Mouse (Mus musculus) Patski (cell line): ENCODE measurements at regions not wholly inside any gene's neighbourhood (a gene's known extent, or its start where the extent isn't known, plus 50 kb on each side); places are given as distances from the start of the nearest gene placed in this dataset.
"Not testable (repeated sequence)": the region's sequence is repeated elsewhere in the genome, so short reads cannot be mapped to it uniquely, and the experiment has no call there.

Experiments
- ATAC-seq: fragments of 100-300 bp; one replicate; pipeline ENCODE4 v1.8.0; 2021
- CTCF ChIA-PET: fragments of 350-600 bp; sonication (Branson Sonifier 250); formaldehyde crosslinking; loops from one replicate; lab custom pipeline; 2022; ENCODE audit warnings: inconsistent platforms; lab: Charles Lee
- POLR2A ChIA-PET: fragments of 350-600 bp; sonication (Branson Sonifier 250); formaldehyde crosslinking; loops from one replicate; lab custom pipeline; 2022; ENCODE audit warnings: antibody characterized with exemption, inconsistent platforms; lab: Charles Lee
- DNase-seq: peaks from one replicate; pipeline ENCODE4 v3.0.0-alpha.2; 2011; ENCODE audit warnings: low read depth, low spot score
- H3K27me3 ChIP-seq: fragments of 371-371 bp; one replicate; pipeline ENCODE4 v1.5.1; 2021
- CTCF ChIP-seq: fragments of 100-300 bp; IDR thresholded peaks from one replicate; pipeline ENCODE4 v1.5.1; 2021
- in situ Hi-C: fragments of 300-500 bp; cut with MboI; formaldehyde crosslinking; loops from 3 replicates; pipeline ENCODE4 v1.11.1; 2018; ENCODE audit warnings: low pct_unique_long_range_greater_than_20kb, mixed read lengths

DNA sequence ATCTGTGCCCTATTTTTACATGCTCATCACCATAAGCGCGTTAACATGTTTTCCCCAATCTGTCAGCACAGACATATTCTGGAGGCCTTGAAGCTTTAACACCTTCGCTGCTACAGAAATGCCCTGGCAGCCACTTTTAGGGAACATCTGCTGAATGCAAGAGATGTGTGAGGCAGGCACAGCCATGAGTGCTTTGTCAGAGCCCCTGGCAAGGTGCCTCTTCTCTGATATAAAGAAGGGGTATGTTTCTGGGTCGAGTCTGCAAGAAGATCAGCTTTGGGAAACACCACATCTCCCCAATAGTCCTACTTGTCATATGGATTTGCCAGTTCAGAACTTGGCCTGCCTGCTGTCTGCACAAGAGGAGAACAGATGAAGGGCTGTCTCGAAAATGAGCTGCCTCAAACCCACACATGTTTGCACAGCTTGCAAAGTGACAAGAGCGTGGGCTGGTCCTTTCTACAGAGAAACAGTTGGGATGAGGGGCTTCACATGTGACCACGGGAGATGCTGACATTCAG, 1263.3 kb upstream of the Klhl29 start:
- in situ Hi-C loops: no loop called here
- POLR2A ChIA-PET: no interaction called here
- no peak for TF ChIP-seq CTCF
- no peaks in the 10 kb centered on the region for H3K27me3 ChIP-seq
- ATAC-seq: no peak
- CTCF ChIA-PET: no interaction called here
- no peak for DNase-seq

DNA sequence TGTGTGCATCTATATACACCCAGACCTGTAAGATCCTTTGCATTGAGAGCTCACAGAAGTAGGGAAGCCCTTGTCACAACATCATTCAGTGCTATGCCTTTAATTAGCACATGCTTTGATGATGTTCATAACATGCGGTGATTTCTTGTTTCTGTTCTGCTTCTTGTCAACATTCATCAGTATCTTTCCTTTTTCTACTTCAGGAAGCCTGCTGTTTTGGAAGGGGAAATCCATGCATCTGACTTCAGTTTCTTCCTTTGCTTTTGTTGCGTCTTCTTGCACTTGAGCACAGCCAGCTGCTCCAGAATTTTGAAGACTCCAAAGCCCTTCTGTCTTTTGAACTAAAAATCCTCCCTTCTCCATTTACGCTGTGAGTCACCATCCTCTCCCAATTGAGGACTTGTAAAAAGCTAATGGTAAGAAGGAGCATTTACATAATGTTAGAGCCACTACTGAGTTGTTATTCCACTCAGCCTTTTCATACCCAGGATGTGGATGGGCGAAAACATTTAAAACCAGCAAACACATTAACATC, 1262.4 kb upstream of the Klhl29 start:
- CTCF ChIA-PET: no interaction called here
- DNase-seq (no peak), ATAC-seq (no peak)
- no peak for TF ChIP-seq CTCF
- no peaks in the 10 kb centered on the region for H3K27me3 ChIP-seq
- POLR2A ChIA-PET: no interaction called here
- in situ Hi-C loops: no loop called here

DNA sequence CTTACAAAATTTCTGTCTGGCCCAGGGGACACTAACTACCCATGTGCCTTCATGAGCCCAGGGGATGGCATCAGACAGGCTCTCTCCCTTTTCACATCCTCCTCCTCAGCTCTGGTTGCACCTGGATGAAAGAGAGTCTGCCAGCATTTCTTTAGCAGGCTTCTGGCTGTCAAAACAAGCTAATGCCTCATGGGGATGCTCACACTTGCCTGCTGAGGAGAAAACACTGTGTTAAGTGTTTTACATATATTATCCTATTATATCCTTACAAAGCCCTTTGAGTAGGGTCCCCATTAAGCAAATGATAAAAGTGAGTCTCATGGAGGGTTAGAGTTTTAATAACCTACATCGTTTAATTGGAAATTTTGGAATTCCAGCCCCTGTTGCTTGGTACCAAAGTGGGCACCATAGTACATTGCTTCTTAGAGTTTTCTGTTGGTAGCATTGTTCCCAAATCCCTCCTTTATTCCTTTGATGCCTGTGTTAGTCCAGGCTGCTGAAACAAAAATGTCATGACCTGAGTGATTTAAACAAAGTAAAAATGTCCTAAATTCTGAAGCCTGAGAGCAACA, 1247.2 kb upstream of the Klhl29 start:
- no peak for DNase-seq
- no peak for ATAC-seq
- no peak for TF ChIP-seq CTCF
- CTCF ChIA-PET: no interaction called here
- in situ Hi-C loops: no loop called here
- H3K27me3 ChIP-seq: no peaks in the 10 kb centered on the region
- POLR2A ChIA-PET: no interaction called here

DNA sequence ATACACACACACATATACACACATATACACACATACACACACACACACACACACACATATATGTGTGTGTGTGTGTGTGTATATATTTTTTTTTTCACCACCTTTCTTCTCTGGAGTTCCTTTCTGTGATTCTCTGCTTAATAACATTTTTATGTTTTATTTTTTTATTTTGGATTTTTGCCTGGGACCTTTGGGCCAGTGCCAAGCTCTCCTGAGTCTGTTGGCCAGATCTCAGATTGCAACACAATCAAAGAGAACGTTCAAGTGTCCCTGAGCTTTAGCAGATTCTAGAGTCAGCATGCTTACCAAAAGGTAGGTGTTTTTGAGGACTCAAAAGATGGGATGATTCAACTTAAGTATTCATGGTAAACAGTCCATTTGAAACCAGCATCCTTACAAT, 1225.6 kb upstream of the Klhl29 start:
- ChIA-PET CTCF (interaction anchor here (1.5 kb wide), 1 partner anchor 260 kb away, joined by 3 read pairs; no protein-coding TSS in a partner anchor), POLR2A (interaction anchor here (0.6 kb wide), 1 partner anchor 12 kb away, joined by 3 read pairs; no protein-coding TSS in a partner anchor)
- TF ChIP-seq CTCF: no peak
- no peak for DNase-seq
- no peak for ATAC-seq
- no peaks in the 10 kb centered on the region for H3K27me3 ChIP-seq
- in situ Hi-C loops: no loop called here

DNA sequence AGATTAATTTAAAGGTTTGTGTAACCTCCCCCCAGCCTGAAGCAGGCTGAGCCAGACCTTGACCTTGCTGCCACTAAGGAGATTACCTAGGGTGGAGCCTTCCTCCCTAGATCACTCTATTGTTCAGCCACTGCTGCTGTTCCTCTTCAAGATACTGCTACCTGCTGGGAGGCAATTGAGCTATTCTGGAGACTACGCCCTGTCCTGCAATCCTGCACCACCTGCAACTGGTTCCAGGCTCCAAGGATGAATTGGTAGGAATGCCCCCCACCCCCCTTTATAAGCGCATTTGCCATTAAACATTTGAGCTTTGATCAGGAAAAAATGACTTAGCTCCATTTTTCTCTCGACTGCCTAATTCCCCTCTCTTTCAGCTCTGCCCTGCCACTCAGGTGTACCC, 1220.0 kb upstream of the Klhl29 start:
- DNase-seq, CTCF ChIA-PET, in situ Hi-C loops, H3K27me3 ChIP-seq, ATAC-seq, POLR2A ChIA-PET: not testable (repeated sequence)

DNA sequence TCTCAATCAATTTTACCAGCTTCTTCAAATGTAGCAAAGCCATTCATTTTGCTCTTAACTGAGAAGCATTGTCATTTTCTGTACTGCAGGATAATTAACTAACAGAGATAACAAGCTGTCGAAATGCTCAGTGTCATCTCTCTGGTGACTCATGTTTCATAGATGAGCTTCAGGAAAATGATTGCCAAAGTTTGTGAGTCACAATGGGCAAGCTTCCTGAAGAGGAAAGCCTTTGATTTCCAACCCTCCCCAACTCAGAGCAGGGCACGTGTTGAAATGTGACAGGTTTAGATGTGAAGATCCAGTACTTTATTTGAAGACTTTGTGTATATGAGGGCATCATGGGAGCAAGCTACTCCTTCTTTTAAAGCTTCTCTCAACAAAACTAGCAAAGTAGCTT, 1214.7 kb upstream of the Klhl29 start:
- ATAC-seq (no peak), DNase-seq (no peak)
- ChIA-PET CTCF (interaction anchor here (1.2 kb wide), 1 partner anchor 13 kb away, joined by 5 read pairs; no protein-coding TSS in a partner anchor), POLR2A (no interaction called here)
- in situ Hi-C loops: no loop called here
- H3K27me3 ChIP-seq: no peaks in the 10 kb centered on the region
- TF ChIP-seq CTCF: no peak

DNA sequence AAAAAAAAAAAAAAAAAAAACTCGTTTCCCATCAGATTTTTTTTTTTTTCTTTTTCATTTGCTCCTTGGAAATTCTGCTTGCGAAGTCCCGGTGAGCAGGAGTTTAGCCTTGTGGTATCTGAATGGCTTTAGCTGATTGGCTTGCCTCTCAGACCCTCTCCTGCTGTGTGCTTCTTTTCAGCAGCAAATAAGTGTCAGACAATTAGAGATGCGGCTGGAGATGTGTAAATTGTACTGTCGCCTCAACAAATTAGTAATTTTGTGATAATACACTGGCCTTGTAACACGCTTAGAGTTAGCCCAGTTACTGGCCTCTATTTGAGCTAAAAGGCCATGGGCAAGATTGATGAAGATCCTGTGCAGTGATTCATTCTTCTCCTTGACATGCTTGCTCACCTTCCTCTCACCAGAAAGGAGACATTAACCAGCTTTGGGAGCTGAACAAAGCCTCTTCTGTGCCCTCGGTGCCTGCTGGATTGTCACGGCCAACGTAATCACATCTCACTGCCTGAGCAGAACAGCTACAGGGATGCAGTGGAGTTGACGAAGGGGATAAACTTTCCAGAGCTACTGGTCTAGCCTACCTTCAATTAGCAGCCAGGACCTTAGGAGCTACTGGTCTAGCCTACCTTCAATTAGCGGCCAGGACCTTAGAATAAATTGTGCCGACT, 1212.7 kb upstream of the Klhl29 start:
- no peak for TF ChIP-seq CTCF
- no peak for DNase-seq

DNA sequence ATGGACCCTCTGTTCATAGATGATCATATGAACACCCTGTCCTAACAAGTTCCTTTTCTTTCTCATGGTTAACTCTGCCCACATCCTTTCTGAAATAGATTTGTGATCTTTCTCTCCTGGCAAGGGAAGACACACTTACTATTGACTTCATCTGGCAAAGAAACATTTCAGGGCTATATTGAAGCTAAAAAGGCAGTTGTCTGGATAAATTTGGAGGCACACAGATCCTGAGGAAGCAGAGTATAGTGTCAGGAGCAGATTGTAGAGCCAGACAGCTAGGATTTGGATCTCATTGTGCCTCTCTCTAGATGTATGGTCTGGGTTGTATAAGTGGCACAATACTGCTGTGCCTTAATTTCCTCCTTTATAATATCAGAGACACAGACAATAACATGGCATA, 1204.7 kb upstream of the Klhl29 start:
- POLR2A ChIA-PET: no interaction called here
- CTCF ChIA-PET: interaction anchor here (0.9 kb wide), 1 partner anchor 15 kb away, joined by 3 read pairs; no protein-coding TSS in a partner anchor

More for the DNA sequence above, 1212.7 kb upstream of the Klhl29 start:
- POLR2A ChIA-PET: no interaction called here
- H3K27me3 ChIP-seq: no peaks in the 10 kb centered on the region
- in situ Hi-C loops: no loop called here
- CTCF ChIA-PET: no interaction called here
- no peak for ATAC-seq

DNA sequence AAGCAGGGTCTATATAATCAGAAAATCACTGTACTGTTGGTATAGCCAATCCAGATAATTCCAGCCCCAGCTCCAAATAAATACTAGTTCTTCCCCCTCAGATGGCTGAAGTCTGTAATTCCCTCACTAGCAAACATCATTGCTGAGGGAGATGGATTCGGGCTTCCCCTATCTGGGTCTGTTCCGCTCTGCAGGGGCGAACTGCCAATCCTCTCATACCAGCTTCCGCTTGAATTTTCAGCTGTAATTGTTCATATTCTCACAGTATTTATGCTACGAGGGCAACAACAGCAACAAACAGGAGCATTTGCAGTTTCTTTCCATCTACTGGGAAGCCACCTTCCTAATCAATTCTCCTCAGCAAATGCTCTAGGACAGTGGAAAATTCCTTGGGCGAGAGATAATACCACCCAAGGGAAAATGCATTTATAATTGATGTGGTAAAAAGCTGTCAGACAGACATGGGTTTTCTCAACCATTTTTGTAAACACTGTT, 1201.4 kb upstream of the Klhl29 start:
- no peaks in the 10 kb centered on the region for H3K27me3 ChIP-seq
- DNase-seq (no peak), ATAC-seq (no peak)
- CTCF ChIA-PET: interaction anchor here (2.0 kb wide), 1 partner anchor 13 kb away, joined by 5 read pairs; no protein-coding TSS in a partner anchor
- in situ Hi-C loops: no loop called here
- POLR2A ChIA-PET: no interaction called here
- TF ChIP-seq CTCF: no peak

More for the DNA sequence above, 1204.7 kb upstream of the Klhl29 start:
- in situ Hi-C loops: no loop called here
- TF ChIP-seq CTCF: no peak
- ATAC-seq (no peak), DNase-seq (no peak)
- H3K27me3 ChIP-seq: no peaks in the 10 kb centered on the region
